Mouse (Mus musculus) hindbrain, postnatal 0 days (tissue): ENCODE data around the gene Ccnj. TPM values are rescaled to one million over a fixed set of nuclear protein-coding genes. Genes with fewer than 3 reads are reported as not detected.

Experiments
- ATAC-seq: fragments of 200-750 bp; cut with Nextera tagmentation; 2 replicates; pipeline ENCODE4 v1.8.0; 2017; ENCODE audit warnings: mild to moderate bottlenecking, moderate TSS enrichment, moderate library complexity
- DNase-seq: peaks from one replicate; pipeline ENCODE4 v3.0.0-alpha.2; 2015; ENCODE audit warnings: low spot score
- H3K27ac ChIP-seq: fragments of 300-500 bp; sonication (generic); 2 replicates; pipeline ENCODE4 v1.5.1; 2014; ENCODE audit warnings: mild to moderate bottlenecking
- H3K27me3 ChIP-seq: fragments of 300-500 bp; sonication (generic); 2 replicates; pipeline ENCODE4 v1.6.1; 2014; ENCODE audit warnings: low read length, mixed read lengths; ENCODE audit not compliant: insufficient read depth
- H3K36me3 ChIP-seq: fragments of 300-500 bp; sonication (generic); 2 replicates; pipeline ENCODE4 v1.6.1; 2014; ENCODE audit warnings: low read length, mixed read lengths; ENCODE audit not compliant: insufficient read depth
- H3K4me1 ChIP-seq: fragments of 300-500 bp; sonication (generic); 2 replicates; pipeline ENCODE4 v1.6.1; 2014; ENCODE audit warnings: antibody characterized with exemption, low read length, mixed read lengths; ENCODE audit not compliant: insufficient read depth
- H3K4me2 ChIP-seq: fragments of 300-500 bp; sonication (generic); 2 replicates; pipeline ENCODE4 v1.6.1; 2014; ENCODE audit warnings: low read depth, mild to moderate bottlenecking, low read length, moderate library complexity, mixed read lengths
- H3K4me3 ChIP-seq: fragments of 300-500 bp; sonication (generic); 2 replicates; pipeline ENCODE4 v1.5.1; 2014; ENCODE audit warnings: low read length
- H3K9ac ChIP-seq: fragments of 300-500 bp; sonication (generic); replicated peaks from 2 replicates; pipeline ENCODE4 v1.6.1; 2014; ENCODE audit warnings: mild to moderate bottlenecking, low read length, moderate library complexity, mixed read lengths
- H3K9me3 ChIP-seq: fragments of 300-500 bp; sonication (generic); 2 replicates; pipeline ENCODE4 v1.6.1; 2016; ENCODE audit warnings: low read length, mixed read lengths
- CTCF ChIP-seq: IDR thresholded peaks from 2 replicates; pipeline ENCODE4 v1.5.1; 2016; ENCODE audit warnings: antibody characterized with exemption, control low read depth, low read depth
- WGBS: fragments of 180-500 bp; shearing (Covaris S2); extraction: QIAGEN DNeasy Blood & Tissue Kit; methylation state at CpG from one replicate; pipeline ENCODE4 v1.1.7; 2014; 5-methylcytosine and 5-hydroxymethylcytosine counted together
- microRNA-seq, 2 experiments: library from miRNA; unstranded; fragments of <30 nt; microRNA quantifications; one replicate each; pipeline ENCODE4; 2016
- polyA plus RNA-seq: library from polyadenylated mRNA; unstranded; fragments of >200 nt; fragmentation: Nextera tagmentation; extraction: Ambion mirVana; gene quantifications from 2 replicates; pipeline ENCODE4 v1.2.1, GENCODE M21; 2015
- total RNA-seq: library from RNA; depleted of rRNA; stranded (reverse); fragments of >200 nt; gene quantifications from 2 replicates; pipeline ENCODE4 v1.2.3, GENCODE M21; 2014; rRNA removed

The Ccnj gene
- total and polyA plus RNA-seq, 2 experiments from 2014 or later: 8.6 to 13.1 TPM

DNA sequence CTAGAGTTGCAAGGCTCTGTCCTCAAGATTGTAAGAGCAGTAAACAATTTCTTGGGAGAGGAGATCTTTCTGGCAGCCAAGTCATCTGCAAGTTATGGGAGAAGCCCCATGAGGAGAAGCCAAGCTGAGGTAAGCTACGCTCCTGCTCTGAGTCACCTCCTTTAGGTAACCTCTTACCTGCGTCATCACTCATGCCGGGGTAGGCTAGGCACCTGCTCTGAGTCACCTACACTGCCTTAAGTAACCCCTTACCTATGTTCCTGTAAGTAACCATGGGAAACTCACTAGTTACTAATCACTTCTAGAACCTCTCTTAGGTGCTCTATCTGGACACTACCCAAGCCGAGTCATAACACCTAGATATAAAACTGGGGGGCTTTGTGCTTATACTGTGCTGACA is 50.6 kb downstream of the Ccnj start:
- ATAC-seq (no peak), DNase-seq (no peak)
- H3K9me3 ChIP-seq: no peaks in the 10 kb centered on the region
- 87% methylated on average over 4 of the region's 4 CpGs for WGBS
- H3K4me1 ChIP-seq: no peaks in the 10 kb centered on the region
- no peak overlapping the region for H3K9ac ChIP-seq
- no peak for TF ChIP-seq CTCF
- no peak overlapping the region for H3K27ac ChIP-seq
- no peak overlapping the region for H3K4me2 ChIP-seq
- H3K36me3 ChIP-seq: no peaks in the 10 kb centered on the region
- H3K27me3 ChIP-seq: peaks cover 56% of the 10 kb centered on the region
- no peak overlapping the region for H3K4me3 ChIP-seq

DNA sequence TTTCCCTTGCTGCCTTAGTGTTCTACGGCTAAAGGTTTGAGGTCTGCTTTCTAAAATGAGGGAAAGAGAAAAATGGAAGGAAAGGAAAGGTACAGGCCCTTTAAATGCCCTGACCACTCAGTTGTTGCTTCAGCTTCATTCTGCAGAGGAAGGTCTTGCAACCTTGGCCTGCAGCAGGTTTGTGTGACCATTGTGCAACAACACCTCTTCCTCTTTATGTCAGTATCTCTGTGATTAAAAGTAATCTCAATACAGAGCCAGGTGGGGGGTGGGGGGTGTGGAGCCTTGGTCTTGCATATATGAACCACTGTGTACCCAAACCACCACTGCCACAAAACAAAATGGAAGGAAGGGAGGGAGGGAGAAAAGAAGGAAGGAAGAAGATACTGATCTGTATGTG is 57.8 kb downstream of the Ccnj start:
- DNase-seq: no peak
- Histone ChIP-seq H3K27ac (no peak overlapping the region), H3K36me3 (no peaks in the 10 kb centered on the region), H3K4me1 (no peaks in the 10 kb centered on the region), H3K4me3 (no peak overlapping the region), H3K9me3 (no peaks in the 10 kb centered on the region), H3K9ac (no peak overlapping the region), H3K27me3 (peaks cover 48% of the 10 kb centered on the region), H3K4me2 (no peak overlapping the region)
- ATAC-seq: no peak
- WGBS: 85% methylated on average over 1 of the region's 1 CpGs
- no peak for TF ChIP-seq CTCF

DNA sequence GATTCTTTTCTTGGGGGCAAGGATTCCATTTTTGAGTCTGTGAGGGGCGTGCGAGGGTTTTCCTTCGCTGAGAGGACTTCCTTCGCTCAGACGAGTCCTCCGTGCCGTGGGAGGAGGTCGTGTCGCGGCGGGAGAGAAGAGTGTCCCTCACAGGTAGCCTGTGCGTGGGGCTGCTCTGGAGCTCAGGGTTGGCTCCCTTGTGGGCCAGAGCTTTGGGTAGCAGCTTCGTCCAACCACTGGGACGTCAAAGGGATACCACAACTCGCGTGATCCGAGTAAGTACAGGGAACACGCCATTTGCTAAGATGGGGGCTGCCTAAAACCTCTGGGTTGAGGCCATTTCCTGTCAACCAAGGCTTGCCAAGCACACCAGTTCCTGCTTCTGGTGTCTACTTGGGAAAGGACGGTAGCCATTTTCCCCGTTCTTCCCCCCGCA is 63.0 kb downstream of the Ccnj start:
- no peak for ATAC-seq
- WGBS: 49% methylated on average over 21 of the region's 21 CpGs

DNA sequence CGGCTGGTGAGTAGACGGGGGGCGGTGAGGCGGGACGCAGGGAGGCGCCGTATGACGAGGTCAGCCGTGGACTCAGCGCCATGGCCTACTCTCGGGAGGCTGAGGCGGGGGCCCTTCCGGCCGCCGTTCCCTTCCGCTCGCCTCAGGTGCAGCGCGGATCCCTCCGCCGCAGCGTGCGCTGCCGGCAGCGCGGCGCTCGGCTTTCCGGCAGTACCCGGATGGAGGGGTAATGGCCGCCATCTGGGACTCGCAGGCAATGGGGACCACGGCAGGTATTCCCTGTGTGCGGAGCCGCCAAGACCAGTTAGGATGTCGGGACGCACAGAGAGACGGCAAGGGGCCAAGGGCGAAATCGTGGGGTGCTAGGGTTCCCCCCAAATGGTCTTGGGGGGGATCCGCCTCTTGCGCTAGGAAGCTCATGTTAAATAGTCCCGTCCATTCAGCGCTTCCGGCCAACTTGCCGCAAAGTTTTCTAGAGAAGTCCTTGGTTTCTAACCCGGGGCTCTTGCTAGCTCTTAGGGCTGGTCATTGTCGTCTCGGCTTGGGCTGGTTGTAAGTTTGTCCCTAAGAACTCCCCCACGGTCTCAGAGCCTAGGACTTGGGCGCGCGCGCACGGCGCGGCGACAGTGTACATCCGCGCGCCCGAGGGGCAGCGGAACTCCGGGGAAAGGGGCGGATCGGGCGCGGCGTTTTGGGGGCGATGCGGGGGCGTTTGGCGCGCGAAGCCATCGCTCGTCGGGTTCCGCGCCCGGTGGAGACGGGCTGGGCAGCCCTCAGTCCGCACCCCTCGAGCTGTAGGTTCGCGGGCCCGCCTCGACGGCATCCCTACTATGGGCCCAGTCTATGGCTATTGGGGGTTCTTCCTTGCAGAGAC is 63.7 kb downstream of the Ccnj start, which contains the start of gene Zfp518a:
TSS of gene Zfp518a (plus strand) at position 187 of the 874 bp plus-strand sequence.
- Histone ChIP-seq H3K27me3 (peaks cover 19% of the 10 kb centered on the region), H3K4me1 (no peaks in the 10 kb centered on the region), H3K4me3 (peak within 1 kb of the TSS; percentile 74), H3K27ac (peak within 1 kb of the TSS; percentile 93), H3K4me2 (peak within 1 kb of the TSS; percentile 76), H3K36me3 (no peaks in the 10 kb centered on the region), H3K9ac (peak within 1 kb of the TSS; percentile 68), H3K9me3 (no peaks in the 10 kb centered on the region)
- no peak for TF ChIP-seq CTCF
- WGBS: under 1% methylated on average over 89 of the region's 89 CpGs
- ATAC-seq: peak; percentile 96
- peak; percentile 98 for DNase-seq

More for the DNA sequence above, 63.0 kb downstream of the Ccnj start:
- Histone ChIP-seq H3K4me3 (peak overlapping the region; percentile 74), H3K9me3 (no peaks in the 10 kb centered on the region), H3K27ac (peak overlapping the region; percentile 93), H3K27me3 (peaks cover 19% of the 10 kb centered on the region), H3K4me2 (peak overlapping the region; percentile 76), H3K36me3 (no peaks in the 10 kb centered on the region), H3K4me1 (no peaks in the 10 kb centered on the region), H3K9ac (peak overlapping the region; percentile 68)
- no peak for DNase-seq
- TF ChIP-seq CTCF: no peak

DNA sequence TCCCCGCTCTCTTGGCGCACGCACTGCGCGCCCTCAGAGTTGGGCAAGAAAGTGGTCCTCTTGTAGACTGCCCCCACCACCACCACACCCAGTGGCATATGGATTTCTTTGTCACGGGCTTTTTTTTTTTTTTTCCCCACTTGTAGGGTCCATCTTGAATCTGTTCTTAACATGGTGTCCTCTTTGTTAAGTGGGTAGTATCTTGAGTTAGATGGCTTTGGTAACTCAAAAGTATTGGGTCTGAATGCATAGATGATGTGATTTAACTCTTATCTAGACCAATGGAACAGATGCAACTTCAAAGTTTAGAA is 64.3 kb downstream of the Ccnj start:
- Histone ChIP-seq H3K27me3 (peaks cover 19% of the 10 kb centered on the region), H3K4me2 (peak overlapping the region; percentile 76), H3K4me1 (no peaks in the 10 kb centered on the region), H3K27ac (peak overlapping the region; percentile 93), H3K9ac (peak overlapping the region; percentile 68), H3K4me3 (peak overlapping the region; percentile 74), H3K36me3 (no peaks in the 10 kb centered on the region), H3K9me3 (no peaks in the 10 kb centered on the region)
- DNase-seq (no peak), ATAC-seq (no peak; the same call in 1 of the 2 replicates)
- 2% methylated on average over 6 of the region's 6 CpGs for WGBS
- no peak for TF ChIP-seq CTCF

Small RNA genes lying within 50 kb of the gene (microRNA-seq; reads per million reads assigned to microRNA genes)
- gene Mir8092: 0 to 0.36 reads per million in 2 experiments

Other genes starting within 250 kb of the Ccnj start
- 57.0 and 57.7 TPM in 2 replicates for gene Aldh18a1, start 242.8 kb upstream of the Ccnj start, total RNA-seq
- 32.5 and 33.0 TPM in 2 replicates for gene Aldh18a1, start 242.8 kb upstream of the Ccnj start, polyA plus RNA-seq
- gene Tctn3, start 219.0 kb upstream of the Ccnj start, total RNA-seq: 32.9 and 39.4 TPM in 2 replicates
- gene Tctn3, start 219.0 kb upstream of the Ccnj start, polyA plus RNA-seq: 13.6 and 14.4 TPM in 2 replicates
- gene Entpd1, start 218.9 kb upstream of the Ccnj start, total RNA-seq: 8.2 and 12.4 TPM in 2 replicates
- 6.9 and 7.2 TPM in 2 replicates for gene Entpd1, start 218.9 kb upstream of the Ccnj start, polyA plus RNA-seq
- gene Cc2d2b, start 82.5 kb upstream of the Ccnj start, total RNA-seq: not detected in 2 replicates
- gene Cc2d2b, start 82.5 kb upstream of the Ccnj start, polyA plus RNA-seq: 0.14 and 0.16 TPM in 2 replicates
- 8.0 and 9.9 TPM in 2 replicates for gene Zfp518a, start 63.4 kb downstream of the Ccnj start, total RNA-seq
- 2.6 and 2.7 TPM in 2 replicates for gene Zfp518a, start 63.4 kb downstream of the Ccnj start, polyA plus RNA-seq
- 0.05 and 0.40 TPM in 2 replicates for gene Blnk, start 163.3 kb downstream of the Ccnj start, total RNA-seq
- 1.1 and 1.4 TPM in 2 replicates for gene Blnk, start 163.3 kb downstream of the Ccnj start, polyA plus RNA-seq
- gene Dntt, start 198.0 kb downstream of the Ccnj start, total RNA-seq: not detected in 2 replicates
- 0.08 and 0.11 TPM in 2 replicates for gene Dntt, start 198.0 kb downstream of the Ccnj start, polyA plus RNA-seq
- not detected in 2 replicates for gene Opalin, start 245.8 kb downstream of the Ccnj start, total RNA-seq
- not detected in 2 replicates for gene Opalin, start 245.8 kb downstream of the Ccnj start, polyA plus RNA-seq